In genomic region chr13:113031792-113032571, GRCm38 (mm10) we compare ENCODE assay signal across 8 mouse cellular contexts. TPM values are rescaled to one million over a fixed set of nuclear protein-coding genes. Genes with fewer than 3 reads are reported as not detected.
DNase-seq lines count a peak whose midpoint lies in the region; ATAC-seq lines count a peak whose summit lies in the region.

No protein-coding gene starts in this region.

- peak; percentile 58 for ATAC-seq in kidney, embryonic 15.5 days (replicated peaks; ENCODE audit: low FRiP score)
- peak; percentile 22; the same call in 1 of the 2 replicates for ATAC-seq in embryonic facial prominence, embryonic 15.5 days (ENCODE audit: insufficient number of reproducible peaks, low FRiP score, low TSS enrichment, low read depth)
- ATAC-seq in stomach, embryonic 14.5 days (ENCODE audit: insufficient number of reproducible peaks, insufficient read depth, low FRiP score, low read depth): peak; percentile 44

- no peak overlapping the region for H3K27ac ChIP-seq in kidney, embryonic 15.5 days
- H3K27ac ChIP-seq in embryonic facial prominence, embryonic 15.5 days (replicated peaks): no peak overlapping the region
- H3K27ac ChIP-seq in stomach, embryonic 14.5 days (ENCODE audit: low read length): no peak overlapping the region

- no peaks in the 10 kb centered on the region for H3K36me3 ChIP-seq in kidney, embryonic 15.5 days
- no peaks in the 10 kb centered on the region for H3K36me3 ChIP-seq in embryonic facial prominence, embryonic 15.5 days
- H3K36me3 ChIP-seq in stomach, embryonic 14.5 days (ENCODE audit: control insufficient read depth, insufficient read depth, low read length): no peaks in the 10 kb centered on the region

- peak overlapping the region; percentile 57 for H3K4me3 ChIP-seq in kidney, embryonic 15.5 days (replicated peaks)
- H3K4me3 ChIP-seq in embryonic facial prominence, embryonic 15.5 days (replicated peaks): peak overlapping the region; percentile 53
- peak overlapping the region; percentile 50 for H3K4me3 ChIP-seq in stomach, embryonic 14.5 days (ENCODE audit: low read depth, low read length)

- no peak for DNase-seq in kidney, postnatal 14 days
- peak; percentile 49 for DNase-seq in adrenal gland, postnatal 14 days
- peak; percentile 43 to 58 for DNase-seq in kidney, postnatal 4 days
- DNase-seq in mesoderm, embryonic 11.5 days (ENCODE audit: low read depth, low spot score): peak; percentile 70
- DNase-seq in adipocyte (ENCODE audit: low spot score): no peak

- H3K27me3 ChIP-seq in kidney, embryonic 15.5 days: peaks cover 63% of the 10 kb centered on the region
- H3K27me3 ChIP-seq in embryonic facial prominence, embryonic 15.5 days: peaks cover 36% of the 10 kb centered on the region
- peaks cover 16% of the 10 kb centered on the region for H3K27me3 ChIP-seq in stomach, embryonic 14.5 days (ENCODE audit: control insufficient read depth, insufficient read depth, low read length)

- no peaks in the 10 kb centered on the region for H3K9me3 ChIP-seq in kidney, embryonic 15.5 days (replicated peaks)
- H3K9me3 ChIP-seq in embryonic facial prominence, embryonic 15.5 days (replicated peaks): no peaks in the 10 kb centered on the region
- no peaks in the 10 kb centered on the region for H3K9me3 ChIP-seq in stomach, embryonic 14.5 days (ENCODE audit: control insufficient read depth, low read depth, low read length)

- peaks cover 31% of the 10 kb centered on the region for H3K4me1 ChIP-seq in kidney, embryonic 15.5 days
- H3K4me1 ChIP-seq in embryonic facial prominence, embryonic 15.5 days: peaks cover 23% of the 10 kb centered on the region
- peaks cover 10% of the 10 kb centered on the region; the same call in 1 of the 2 replicates for H3K4me1 ChIP-seq in stomach, embryonic 14.5 days (ENCODE audit: control insufficient read depth, insufficient read depth, low read length)

- peak overlapping the region; percentile 49; the same call in 1 of the 2 replicates for H3K9ac ChIP-seq in kidney, embryonic 15.5 days
- H3K9ac ChIP-seq in embryonic facial prominence, embryonic 15.5 days: peak overlapping the region; percentile 33; the same call in 1 of the 2 replicates
- peak overlapping the region; percentile 36 for H3K9ac ChIP-seq in stomach, embryonic 14.5 days (replicated peaks; ENCODE audit: low read depth, low read length)

- H3K4me2 ChIP-seq in kidney, embryonic 15.5 days: peak overlapping the region; percentile 98
- peak overlapping the region; percentile 98 for H3K4me2 ChIP-seq in embryonic facial prominence, embryonic 15.5 days (replicated peaks)
- peak overlapping the region; percentile 99 for H3K4me2 ChIP-seq in stomach, embryonic 14.5 days (replicated peaks; ENCODE audit: low read depth, low read length)

- WGBS in kidney, embryonic 15.5 days: 1% methylated on average over 40 of the region's 40 CpGs
- under 1% methylated on average over 40 of the region's 40 CpGs for WGBS in embryonic facial prominence, embryonic 15.5 days
- under 1% methylated on average over 40 of the region's 40 CpGs for WGBS in stomach, embryonic 14.5 days

RNA-seq across cellular contexts. Expression of gene Cdc20b, which starts 2.9 kb away (rescaled TPM):
- not detected in 2 replicates for polyA plus RNA-seq in kidney, embryonic 15.5 days (2015; fragmentation: Nextera tagmentation; extraction: Ambion mirVana)
- total RNA-seq in adrenal gland, postnatal 14 days (2021): not detected in 2 replicates
- 3.1 and 8.1 TPM in 2 replicates for polyA plus RNA-seq in embryonic facial prominence, embryonic 15.5 days (2015; fragmentation: Nextera tagmentation; extraction: Ambion mirVana)
- not detected in 2 replicates for polyA plus RNA-seq in stomach, embryonic 14.5 days (2014; fragmentation: Nextera tagmentation; extraction: Ambion mirVana)

RNA-seq across cellular contexts. Expression of gene Gpx8, which starts 14.2 kb away (rescaled TPM):
- 161 TPM in 2 replicates for polyA plus RNA-seq in kidney, embryonic 15.5 days (2015; fragmentation: Nextera tagmentation; extraction: Ambion mirVana)
- 76.6 and 82.5 TPM in 2 replicates for total RNA-seq in adrenal gland, postnatal 14 days (2021)
- polyA plus RNA-seq in embryonic facial prominence, embryonic 15.5 days (2015; fragmentation: Nextera tagmentation; extraction: Ambion mirVana): 190 and 192 TPM in 2 replicates
- 164 and 166 TPM in 2 replicates for polyA plus RNA-seq in stomach, embryonic 14.5 days (2014; fragmentation: Nextera tagmentation; extraction: Ambion mirVana)

RNA-seq across cellular contexts. Expression of gene Mcidas, which starts 38.3 kb away (rescaled TPM):
- not detected in 2 replicates for polyA plus RNA-seq in kidney, embryonic 15.5 days (2015; fragmentation: Nextera tagmentation; extraction: Ambion mirVana)
- not detected in 2 replicates for total RNA-seq in adrenal gland, postnatal 14 days (2021)
- polyA plus RNA-seq in embryonic facial prominence, embryonic 15.5 days (2015; fragmentation: Nextera tagmentation; extraction: Ambion mirVana): 5.6 and 14.0 TPM in 2 replicates
- 0.17 TPM in 2 replicates for polyA plus RNA-seq in stomach, embryonic 14.5 days (2014; fragmentation: Nextera tagmentation; extraction: Ambion mirVana)

RNA-seq across cellular contexts. Expression of gene Ccno, which starts 44.4 kb away (rescaled TPM):
- polyA plus RNA-seq in kidney, embryonic 15.5 days (2015; fragmentation: Nextera tagmentation; extraction: Ambion mirVana): 0.49 and 0.61 TPM in 2 replicates
- 0.71 and 1.6 TPM in 2 replicates for total RNA-seq in adrenal gland, postnatal 14 days (2021)
- 10.8 and 26.9 TPM in 2 replicates for polyA plus RNA-seq in embryonic facial prominence, embryonic 15.5 days (2015; fragmentation: Nextera tagmentation; extraction: Ambion mirVana)
- 0.35 and 0.67 TPM in 2 replicates for polyA plus RNA-seq in stomach, embryonic 14.5 days (2014; fragmentation: Nextera tagmentation; extraction: Ambion mirVana)

Comparison
In these comparisons a context has a peak if more than half of its experiments do, and no peak if none do; other contexts are left out.
1. DNase-seq: peak in adrenal gland, postnatal 14 days (single experiment), kidney, postnatal 4 days (2 of 2) and mesoderm, embryonic 11.5 days (single experiment); none in kidney, postnatal 14 days (single experiment) and adipocyte (single experiment).
2. Peak in every context shown above with its lines, with median percentiles within 50 percentile points of each other: ATAC-seq, H3K4me2 ChIP-seq, H3K4me3 ChIP-seq and H3K9ac ChIP-seq.